Mouse (Mus musculus) embryonic stem cell, embryonic (primary cell): ENCODE measurements around the gene Ssu72.

Source experiments
- CTCF ChIA-PET, 4 experiments: fragments of 300-600 bp in 2 of 4; fragments of 350-600 bp in 2 of 4; sonication (Branson Sonifier 250); formaldehyde crosslinking; loops; one replicate each; lab custom pipeline; 2022; ENCODE audit warnings: inconsistent platforms in 2 of 4; lab: Charles Lee
- POLR2A ChIA-PET, 4 experiments: fragments of 300-600 bp in 2 of 4; fragments of 350-600 bp in 2 of 4; sonication (Branson Sonifier 250); formaldehyde crosslinking; loops; one replicate each; lab custom pipeline; 2022; ENCODE audit warnings: antibody characterized with exemption in 4 of 4, inconsistent platforms in 1 of 4; lab: Charles Lee

Gene Ssu72

DNA sequence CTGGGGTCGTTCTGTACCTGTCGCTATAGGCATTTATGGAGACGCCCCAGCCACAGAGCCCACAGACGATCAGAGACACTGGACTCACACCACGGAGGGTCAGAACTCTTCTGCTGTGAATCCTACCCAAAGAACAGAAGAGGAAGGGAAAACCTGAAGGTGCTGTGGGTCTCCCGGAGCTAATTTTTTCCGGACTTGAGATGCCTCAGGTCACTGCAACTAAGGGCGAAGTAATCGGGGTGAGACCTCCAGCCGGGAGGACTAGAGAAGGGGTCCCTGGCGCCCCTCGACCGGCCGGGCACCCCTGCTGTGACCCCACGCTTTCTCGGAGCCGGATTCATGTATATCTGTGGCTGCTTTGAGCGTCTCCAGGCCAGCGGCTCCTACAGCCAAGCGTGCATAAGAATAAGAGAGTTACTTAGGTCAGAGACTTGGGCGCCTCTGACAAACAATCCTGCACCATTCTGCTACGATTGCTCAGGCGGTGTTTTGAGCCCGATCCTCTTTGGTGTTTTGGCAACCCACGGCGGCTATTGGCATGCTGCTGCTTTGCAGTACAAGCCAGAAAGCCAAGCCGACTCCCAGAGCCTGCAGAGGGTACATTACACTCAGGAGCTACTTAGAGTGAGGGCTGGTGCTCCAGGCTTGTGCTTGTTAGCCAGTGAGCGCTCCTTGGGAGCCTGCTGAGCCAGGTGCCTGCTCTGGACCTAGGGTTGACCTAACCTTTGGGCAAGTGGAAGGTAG is 56.9 kb downstream of the Ssu72 start:
- ChIA-PET POLR2A (interaction anchor here (0.6 to 3.0 kb wide), 35 partner anchors 10 to 800 kb away, joined by 3 to 19 read pairs (median 4); partner anchors contain the start of genes Mib2 (in 2 of the 4), Vwa1 (in 2 of the 4), Ccnl2 (in 1 of the 4) and Cptp (in 1 of the 4)), CTCF (interaction anchor here (0.6 to 3.2 kb wide), 12 partner anchors 9 to 497 kb away, joined by 3 to 14 read pairs (median 4); partner anchors contain the start of genes Dvl1 (in 1 of the 4), Mrpl20 (in 1 of the 4) and Vwa1 (in 1 of the 4))

DNA sequence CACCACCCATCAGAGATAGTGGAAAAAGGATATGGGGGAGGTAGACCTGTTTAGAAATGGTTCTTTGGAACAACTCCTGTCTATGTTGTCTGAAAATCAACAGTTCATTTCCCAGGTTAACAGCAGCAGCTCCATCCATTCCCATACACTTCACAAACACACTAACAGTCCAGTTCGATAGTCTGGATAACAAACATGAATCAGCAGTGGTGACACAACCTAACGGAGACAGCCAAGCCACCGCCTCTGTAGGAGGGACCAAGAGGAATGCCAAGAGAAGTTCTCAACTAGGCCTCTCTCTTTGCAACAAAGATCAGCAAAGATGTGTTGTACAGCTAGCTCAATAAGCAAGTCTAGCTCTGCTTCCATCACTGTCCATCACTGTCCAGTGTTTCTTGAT is 57.8 kb downstream of the Ssu72 start:
- ChIA-PET CTCF (no interaction called here), POLR2A (interaction anchor here in 3 of 4 experiments (1.0 to 3.0 kb wide), 8 partner anchors 12 to 93 kb away, joined by 3 to 19 read pairs (median 4); partner anchors contain the start of genes Mib2 (in 1 of the 3) and Ssu72 (in 1 of the 3))

DNA sequence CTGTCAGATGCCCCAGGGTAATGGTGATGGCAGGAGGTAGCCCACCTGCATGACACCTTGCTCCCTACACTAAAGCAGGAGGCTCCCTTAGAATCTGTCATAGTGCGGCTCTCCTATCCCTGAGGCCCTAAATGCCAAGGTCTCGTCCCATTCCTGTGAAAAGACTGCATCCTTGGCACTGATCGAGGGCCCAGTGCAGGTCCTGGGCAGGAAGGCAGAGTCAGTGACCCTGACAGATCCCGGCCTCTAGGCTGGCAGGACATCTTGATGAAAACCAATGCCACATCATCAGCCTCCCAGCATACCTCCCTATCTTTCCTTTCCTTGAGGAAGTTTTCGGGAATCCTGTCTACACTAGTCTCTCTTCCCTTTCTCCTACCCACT is 64.9 kb downstream of the Ssu72 start:
- POLR2A ChIA-PET = no interaction called here

DNA sequence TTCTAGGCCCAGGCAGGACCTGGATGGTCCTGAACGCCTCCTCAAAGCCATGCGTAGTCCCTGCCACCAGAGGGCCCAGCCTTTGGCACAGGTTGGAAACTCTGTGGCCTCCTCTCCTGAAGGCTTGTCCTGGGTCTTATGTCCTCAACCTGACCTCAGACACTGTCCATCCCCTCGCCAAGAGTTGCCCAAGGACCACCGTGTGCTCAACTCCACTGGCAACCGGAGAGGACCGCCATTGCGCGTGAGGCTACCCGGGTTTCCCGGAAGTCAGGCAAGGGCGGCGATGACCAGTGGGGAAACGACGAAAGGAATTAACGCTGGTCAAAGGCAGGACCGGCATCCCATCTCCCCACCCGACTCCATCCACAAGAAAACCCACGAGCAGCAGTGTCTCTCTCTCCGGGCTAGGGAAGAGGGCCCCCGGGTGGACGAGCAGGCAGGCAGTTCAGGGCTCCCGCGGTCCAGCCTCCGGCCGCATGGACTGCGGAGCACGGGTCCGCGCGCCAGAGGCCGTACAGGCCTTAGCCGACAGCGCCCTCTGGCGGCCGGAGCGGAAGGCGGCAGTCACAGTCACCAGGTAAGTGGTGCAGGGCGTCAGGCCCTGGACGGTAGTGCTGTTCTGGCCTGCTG is 65.4 kb downstream of the Ssu72 start:
- CTCF ChIA-PET = interaction anchor here in 2 of 4 experiments (0.6 to 1.0 kb wide), 3 partner anchors 9 to 48 kb away, joined by 3 to 7 read pairs (median 4); partner anchors contain the start of gene Atad3a (in 1 of the 2)
- POLR2A ChIA-PET = interaction anchor here in 2 of 4 experiments (0.5 to 2.4 kb wide), 2 partner anchors 10 to 20 kb away, joined by 5 to 9 read pairs; partner anchors contain the start of gene Atad3a (in 1 of the 2)

More for the DNA sequence above, 64.9 kb downstream of the Ssu72 start:
- CTCF ChIA-PET = no interaction called here

DNA sequence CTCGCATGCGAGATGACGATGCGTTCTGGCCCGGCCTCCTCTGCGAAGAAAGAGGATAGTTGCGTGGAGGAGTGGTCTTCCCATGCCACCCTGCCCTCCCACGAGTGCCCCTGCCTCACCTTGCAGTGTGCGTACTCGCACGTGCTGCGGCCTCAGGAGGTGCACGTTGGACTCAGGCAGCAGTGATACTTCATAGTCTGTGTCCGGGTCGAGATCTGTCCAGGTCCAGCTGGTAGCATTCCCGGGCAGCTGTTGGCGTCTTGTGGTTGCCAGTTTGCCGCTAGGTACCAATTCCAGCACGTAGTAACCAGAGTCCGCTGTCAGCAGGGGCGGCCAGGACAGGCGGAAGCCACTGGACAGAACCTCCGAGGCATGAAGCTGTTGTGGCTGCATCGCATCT is 66.0 kb downstream of the Ssu72 start:
- CTCF ChIA-PET = interaction anchor here (0.6 to 1.0 kb wide), 8 partner anchors 10 to 93 kb away, joined by 3 to 7 read pairs (median 4); partner anchors contain the start of gene Atad3a (in 1 of the 4)
- POLR2A ChIA-PET = interaction anchor here in 3 of 4 experiments (0.5 to 2.4 kb wide), 4 partner anchors 10 to 74 kb away, joined by 3 to 9 read pairs (median 4); partner anchors contain the start of gene Atad3a (in 1 of the 3)

DNA sequence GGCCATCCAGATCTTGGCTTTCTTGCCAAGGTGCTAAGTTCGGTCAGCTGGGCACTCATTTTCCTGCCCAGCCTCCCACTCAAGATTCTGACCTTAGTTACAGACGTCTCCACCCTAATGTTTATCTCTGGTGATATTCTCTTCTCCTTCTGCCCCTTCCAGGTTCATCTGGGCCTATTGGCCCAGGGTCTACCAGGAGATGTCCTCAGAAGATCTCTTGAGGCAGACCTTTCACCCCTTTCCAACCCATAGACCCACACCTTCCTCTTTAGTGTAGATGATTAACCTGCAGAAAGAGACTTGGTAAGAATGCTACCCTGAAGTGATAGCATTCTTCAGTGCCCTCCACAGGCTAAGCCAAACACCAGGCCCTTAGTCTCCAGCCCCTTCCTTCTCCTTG is 67.1 kb downstream of the Ssu72 start:
- CTCF ChIA-PET = no interaction called here
- POLR2A ChIA-PET = interaction anchor here in 1 of 4 experiments (2.4 kb wide), 1 partner anchor 11 kb away, joined by 9 read pairs; the partner anchor contains the start of gene Atad3a

DNA sequence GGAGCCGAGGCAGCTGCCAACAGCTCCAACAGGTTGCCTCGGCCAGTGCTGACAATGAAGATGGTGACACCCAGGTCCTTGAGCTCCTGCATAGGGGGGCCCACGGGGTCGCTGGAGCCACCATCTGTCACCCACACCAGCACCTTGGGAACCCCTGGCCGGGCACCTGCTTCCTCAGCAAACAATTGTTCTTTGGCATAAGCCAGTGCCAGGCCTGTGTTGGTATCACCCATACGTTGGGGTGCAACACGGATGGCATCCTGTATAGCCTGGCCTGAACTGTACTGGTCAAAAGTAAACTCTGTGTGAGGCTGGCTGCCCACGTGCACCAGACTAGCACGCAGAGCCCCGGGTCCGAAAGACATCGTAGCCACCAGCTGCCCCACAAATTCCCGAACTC is 68.2 kb downstream of the Ssu72 start:
- CTCF ChIA-PET = interaction anchor here in 1 of 4 experiments (3.3 kb wide), 1 partner anchor 11 kb away, joined by 13 read pairs; no protein-coding TSS in a partner anchor
- POLR2A ChIA-PET = interaction anchor here in 2 of 4 experiments (0.8 to 1.3 kb wide), 2 partner anchors 11 to 12 kb away, joined by 3 to 4 read pairs; partner anchors contain the start of gene Atad3a (in 1 of the 2)

DNA sequence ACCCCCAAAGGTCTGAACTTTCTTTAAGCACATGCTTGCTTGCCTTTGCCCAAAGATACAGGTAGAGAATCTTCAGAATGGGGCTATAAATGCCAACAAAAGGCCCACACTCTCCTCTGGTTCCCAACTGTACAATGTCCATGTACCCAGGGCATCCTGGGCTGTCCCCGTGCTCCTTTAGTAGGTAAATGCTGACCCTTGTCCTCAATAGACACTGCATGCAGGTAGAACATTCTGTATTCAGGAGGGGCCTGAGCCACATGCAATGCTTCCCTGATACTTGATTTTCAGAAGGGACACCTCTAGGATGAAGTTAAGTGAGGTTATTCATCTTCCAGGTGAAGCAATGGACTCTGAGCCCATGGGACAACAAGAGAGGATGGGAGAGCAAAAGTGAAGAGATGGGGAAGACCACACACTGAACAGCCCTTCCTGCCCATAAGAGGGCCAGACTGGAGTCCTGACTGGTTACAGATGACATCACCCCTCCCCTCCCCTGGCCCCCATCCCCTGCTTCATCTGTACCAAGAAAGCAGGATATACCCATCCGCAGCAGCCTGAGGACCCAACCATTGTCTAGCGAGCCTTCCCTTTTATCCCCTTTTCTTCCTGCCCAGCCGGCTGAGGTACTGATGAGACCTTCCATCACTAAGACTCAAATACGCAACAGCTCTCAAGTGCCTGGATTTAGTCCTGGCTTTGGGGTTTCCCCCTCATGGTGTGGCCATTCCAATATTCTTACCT is 68.9 kb downstream of the Ssu72 start:
- ChIA-PET CTCF (interaction anchor here in 2 of 4 experiments (0.6 to 3.3 kb wide), 6 partner anchors 10 to 292 kb away, joined by 3 to 13 read pairs (median 8); partner anchors contain the start of gene Atad3a (in 1 of the 2)), POLR2A (interaction anchor here in 3 of 4 experiments (1.0 to 2.6 kb wide), 12 partner anchors 10 to 52 kb away, joined by 3 to 16 read pairs (median 4); partner anchors contain the start of genes Atad3a (in 3 of the 3) and Mrpl20 (in 1 of the 3))

DNA sequence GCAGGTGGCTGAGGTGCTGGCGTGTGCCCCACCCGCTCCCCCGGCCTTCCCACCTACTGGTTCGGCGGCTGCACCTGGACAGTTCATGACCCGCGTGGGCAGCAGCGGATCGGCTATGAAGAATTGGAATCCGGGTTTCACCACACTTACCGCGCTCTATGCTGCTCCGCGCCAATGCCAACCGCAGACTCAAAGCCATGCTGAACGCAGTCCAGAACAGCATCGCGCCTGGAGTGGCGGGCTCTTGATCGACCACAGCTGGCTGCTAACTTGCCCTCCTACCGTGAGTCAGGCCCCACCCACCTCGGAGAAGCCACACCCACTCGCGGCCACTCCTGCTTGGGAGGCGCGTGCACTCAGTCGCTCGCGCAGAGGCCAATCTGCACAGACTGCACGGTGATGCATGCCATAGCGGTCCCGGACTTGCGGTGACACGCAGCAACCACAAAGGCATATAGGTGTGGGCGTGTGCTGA is 69.7 kb downstream of the Ssu72 start, which contains the start of gene Vwa1:
Gene Vwa1 (minus strand): TSS at position 419 of the 475 bp plus-strand sequence.
- ChIA-PET POLR2A (interaction anchor here in 3 of 4 experiments (0.6 to 2.6 kb wide), 21 partner anchors 9 to 201 kb away, joined by 3 to 16 read pairs (median 4); partner anchors contain the start of genes Atad3a (in 2 of the 3), Mrpl20 (in 1 of the 3) and Tmem88b (in 1 of the 3)), CTCF (interaction anchor here in 2 of 4 experiments (0.6 to 3.3 kb wide), 6 partner anchors 10 to 945 kb away, joined by 3 to 13 read pairs (median 5); partner anchors contain the start of gene Atad3a (in 1 of the 2))

DNA sequence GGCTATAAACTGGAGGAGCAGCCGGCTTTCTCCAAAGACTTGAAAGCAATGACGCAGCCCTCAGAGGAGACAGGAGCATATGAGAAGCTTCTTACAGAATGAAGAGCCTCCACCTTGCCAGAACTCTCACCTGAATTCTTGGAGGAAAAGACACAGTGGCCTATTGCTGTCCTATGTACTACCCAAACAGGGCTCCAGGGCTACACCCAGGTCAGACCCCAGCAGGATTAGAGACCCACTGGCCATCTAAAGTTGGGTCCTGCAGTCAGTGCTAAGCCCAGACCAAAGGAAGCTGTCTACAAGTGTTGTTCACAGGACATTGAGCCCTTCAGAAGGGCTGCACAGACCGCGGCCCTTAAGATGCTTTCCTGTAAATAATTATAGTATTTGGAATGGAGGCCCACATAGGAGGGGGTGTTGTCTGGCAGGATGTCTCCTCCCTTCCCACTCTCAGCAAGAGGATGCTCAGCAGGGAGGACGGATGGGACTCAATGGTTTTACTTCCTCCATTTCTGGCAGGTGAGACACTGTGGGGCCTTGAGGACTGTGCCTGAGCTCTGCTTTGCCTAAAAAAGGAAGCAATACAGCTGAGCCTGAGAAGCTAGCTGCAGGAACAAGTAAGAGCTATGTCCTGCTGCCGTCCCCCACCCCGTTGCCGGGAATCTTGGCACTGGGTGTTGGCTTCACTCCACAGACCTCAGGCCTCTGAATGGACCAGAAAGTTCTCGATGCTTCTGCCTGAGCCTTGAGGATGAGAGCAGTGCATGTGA is 70.6 kb downstream of the Ssu72 start:
- ChIA-PET CTCF (interaction anchor here in 2 of 4 experiments (0.6 to 3.3 kb wide), 6 partner anchors 9 to 946 kb away, joined by 3 to 13 read pairs (median 5); partner anchors contain the start of gene Atad3a (in 1 of the 2)), POLR2A (interaction anchor here in 3 of 4 experiments (0.6 to 2.6 kb wide), 29 partner anchors 9 to 448 kb away, joined by 3 to 16 read pairs (median 4); partner anchors contain the start of genes Atad3a (in 2 of the 3), Ankrd65 (in 1 of the 3) and Tmem88b (in 1 of the 3))

DNA sequence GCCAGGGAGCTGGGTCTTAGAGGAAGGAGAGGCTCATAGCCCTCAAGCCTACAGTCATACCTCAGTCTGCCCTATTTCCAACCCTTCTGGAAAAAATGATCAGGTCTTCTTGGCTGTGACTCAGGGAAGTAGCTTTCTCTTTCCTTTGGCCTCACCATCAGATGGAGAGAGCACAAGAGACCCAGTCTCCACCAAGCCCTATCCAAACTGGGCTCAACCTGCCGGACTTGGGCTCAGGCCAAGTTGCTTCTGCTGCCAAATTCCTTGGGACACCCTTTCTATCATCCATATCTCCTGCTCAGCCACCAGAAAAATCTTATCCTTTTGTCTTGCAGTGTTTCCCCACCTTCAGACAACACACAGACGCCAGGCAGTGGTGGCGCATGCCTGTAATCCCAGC is 71.3 kb downstream of the Ssu72 start:
- ChIA-PET CTCF (interaction anchor here in 1 of 4 experiments (2.5 to 3.3 kb wide), 2 partner anchors 8 to 16 kb away, joined by 13 read pairs; partner anchors contain the start of gene Atad3a), POLR2A (interaction anchor here in 2 of 4 experiments (0.6 to 2.6 kb wide), 13 partner anchors 8 to 295 kb away, joined by 3 to 16 read pairs (median 4); partner anchors contain the start of genes Ankrd65 (in 1 of the 2), Atad3a (in 1 of the 2) and Tmem88b (in 1 of the 2))

DNA sequence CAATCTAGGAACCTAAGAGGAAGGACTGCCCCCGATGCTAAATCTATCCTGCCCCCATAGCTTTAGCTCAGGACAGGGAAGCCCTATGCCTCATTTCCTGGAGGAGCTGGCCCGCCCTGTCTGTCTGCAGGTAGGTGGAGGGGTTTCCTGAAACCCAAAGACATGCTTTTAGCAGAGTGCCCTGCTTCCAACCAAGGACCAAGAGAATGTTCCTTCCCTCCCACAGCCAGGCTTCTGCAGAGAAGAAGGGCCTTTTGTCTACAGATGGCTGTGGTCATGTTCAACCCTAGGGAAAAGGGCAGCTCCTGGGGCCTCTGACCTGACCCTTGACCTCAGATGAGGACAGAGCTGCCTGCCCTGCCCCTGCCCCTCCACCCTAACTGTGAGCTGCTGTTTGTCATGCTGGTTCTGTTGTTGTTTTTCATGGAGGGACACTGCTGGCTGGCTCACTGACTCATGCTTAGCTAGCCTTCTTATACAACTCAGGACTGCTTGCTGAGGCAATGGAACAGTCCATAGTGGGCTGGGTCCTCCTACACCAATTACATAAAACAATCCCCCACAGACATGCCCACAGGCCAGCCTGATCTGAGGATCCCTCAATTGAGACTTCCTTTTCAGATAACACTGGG is 72.2 kb downstream of the Ssu72 start:
- ChIA-PET POLR2A (interaction anchor here in 1 of 4 experiments (0.5 to 1.8 kb wide), 5 partner anchors 9 to 417 kb away, joined by 3 to 8 read pairs (median 3); partner anchors contain the start of gene Atad3a), CTCF (interaction anchor here in 1 of 4 experiments (0.5 kb wide), 1 partner anchor 255 kb away, joined by 3 read pairs; no protein-coding TSS in a partner anchor)

DNA sequence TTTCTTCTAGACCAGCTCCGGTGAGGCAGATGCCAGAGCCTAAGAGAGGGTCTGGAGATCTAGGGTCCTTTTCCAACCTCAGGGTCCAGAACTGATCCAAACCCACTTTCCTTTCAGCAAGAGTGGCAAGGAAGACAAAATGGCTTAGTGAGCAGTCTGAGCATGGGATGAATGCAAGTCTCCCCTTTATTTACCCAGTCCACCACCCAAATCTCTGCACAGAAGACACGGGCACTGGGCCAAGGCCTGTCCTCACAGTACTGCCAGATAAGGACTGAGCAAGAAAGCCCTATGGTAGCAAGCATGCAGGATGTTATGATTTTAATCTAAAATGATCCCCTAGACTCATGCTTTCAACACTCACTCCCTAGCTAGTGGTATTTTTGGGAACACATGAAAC is 73.2 kb downstream of the Ssu72 start:
- ChIA-PET POLR2A (interaction anchor here in 2 of 4 experiments (0.6 to 1.8 kb wide), 4 partner anchors 17 to 723 kb away, joined by 3 to 8 read pairs (median 5); partner anchors contain the start of gene Atad3a (in 1 of the 2)), CTCF (interaction anchor here in 2 of 4 experiments (0.6 to 1.1 kb wide), 2 partner anchors 14 to 48 kb away, joined by 3 read pairs; no protein-coding TSS in a partner anchor)

DNA sequence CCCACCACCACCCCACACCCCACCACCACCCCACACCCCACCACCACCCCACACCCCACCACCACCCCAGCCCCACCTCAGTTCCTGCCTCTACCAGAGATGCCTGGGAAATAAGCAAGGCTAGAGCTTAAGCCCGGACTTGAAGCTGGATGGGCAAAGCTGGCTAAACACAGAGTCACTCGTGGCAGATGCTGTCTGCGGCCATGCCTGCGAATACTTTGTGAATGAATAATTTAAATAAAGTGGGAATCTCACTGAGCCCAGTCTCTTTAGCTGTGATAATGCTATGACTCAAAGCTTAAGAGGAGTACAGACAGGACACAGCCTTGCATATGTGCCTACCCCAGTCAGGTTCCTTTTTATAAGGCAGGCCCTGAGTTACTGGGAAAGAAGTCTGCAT is 74.9 kb downstream of the Ssu72 start:
- CTCF ChIA-PET = interaction anchor here in 2 of 4 experiments (0.8 to 1.3 kb wide), 3 partner anchors 13 to 58 kb away, joined by 3 to 4 read pairs (median 4); partner anchors contain the start of gene Mrpl20 (in 1 of the 2)
- POLR2A ChIA-PET = interaction anchor here in 1 of 4 experiments (0.8 to 1.6 kb wide), 3 partner anchors 14 to 35 kb away, joined by 3 to 5 read pairs (median 4); partner anchors contain the start of gene Atad3a

DNA sequence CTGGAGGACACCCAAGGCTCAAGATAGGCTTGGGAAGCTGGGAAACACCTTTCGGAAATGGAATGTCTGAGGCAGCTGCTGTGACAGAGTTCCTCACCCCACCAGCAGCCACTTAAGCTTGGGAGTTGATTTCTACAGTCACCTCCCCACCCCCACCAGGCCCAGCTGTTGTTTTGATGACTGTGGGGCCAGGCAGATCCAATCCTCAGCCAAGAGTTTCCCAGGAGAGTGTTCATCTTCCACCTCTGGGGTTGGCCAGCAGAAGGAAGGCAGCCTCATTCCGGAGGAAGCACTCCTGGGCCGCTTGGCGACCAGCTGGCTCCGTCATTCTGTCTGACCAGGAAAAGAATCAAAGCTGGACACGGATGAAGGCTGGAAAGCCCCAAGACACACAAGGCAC is 76.3 kb downstream of the Ssu72 start:
- ChIA-PET CTCF (interaction anchor here in 2 of 4 experiments (1.0 to 1.3 kb wide), 2 partner anchors 10 to 11 kb away, joined by 3 to 4 read pairs; no protein-coding TSS in a partner anchor), POLR2A (interaction anchor here in 3 of 4 experiments (0.6 to 2.3 kb wide), 5 partner anchors 11 to 181 kb away, joined by 3 to 9 read pairs (median 3); partner anchors contain the start of genes Atad3a (in 1 of the 3) and C1qtnf12 (in 1 of the 3))
